Mouse (Mus musculus) erythroblast, embryonic 14.5 days (primary cell): ENCODE data around the gene Slc4a1. TPM values are rescaled to one million over a fixed set of nuclear protein-coding genes. Genes with fewer than 3 reads are reported as not detected.

Experiments used
- H3K27me3 ChIP-seq: 2 replicates; pipeline ENCODE4 v1.6.1; 2012; ENCODE audit warnings: inconsistent platforms; ENCODE audit not compliant: control insufficient read depth
- H3K36me3 ChIP-seq: 2 replicates; pipeline ENCODE4 v1.6.1; 2012; ENCODE audit warnings: mild to moderate bottlenecking, inconsistent platforms; ENCODE audit not compliant: control insufficient read depth
- H3K4me1 ChIP-seq: 2 replicates; pipeline ENCODE4 v1.6.1; 2012; ENCODE audit warnings: inconsistent platforms; ENCODE audit not compliant: control insufficient read depth
- H3K4me3 ChIP-seq: replicated peaks from 2 replicates; pipeline ENCODE3; 2012; ENCODE audit warnings: moderate library complexity, mild to moderate bottlenecking, inconsistent platforms
- H3K9me3 ChIP-seq: 2 replicates; pipeline ENCODE4 v1.6.1; 2012; ENCODE audit warnings: low read length, inconsistent platforms, mixed read lengths; ENCODE audit not compliant: control insufficient read depth
- GATA1 ChIP-seq: IDR thresholded peaks from 2 replicates; pipeline ENCODE4 v1.6.1; 2012; ENCODE audit warnings: low read length, inconsistent platforms, mixed read lengths
- TAL1 ChIP-seq: IDR thresholded peaks from 3 replicates; pipeline ENCODE4 v1.6.1; 2012; ENCODE audit warnings: low read length, inconsistent platforms, mixed read lengths
- polyA plus RNA-seq: library from polyadenylated mRNA; stranded (reverse); fragments of >175 nt; gene quantifications from 2 replicates; pipeline ENCODE4 v1.2.3, GENCODE M21; 2012

Slc4a1 gene
- polyA plus RNA-seq, 1 experiment, result 575 TPM

- TF ChIP-seq GATA1 (no peak), TAL1 (no peak)
- Histone ChIP-seq H3K4me3 (peak overlapping the region; percentile 3), H3K36me3 (peaks cover 58% of the 10 kb centered on the region), H3K9me3 (no peaks in the 10 kb centered on the region), H3K27me3 (peaks cover 10% of the 10 kb centered on the region), H3K4me1 (peaks cover 87% of the 10 kb centered on the region)
Measured at GRCm38 (mm10) chr11:102369263-102369662, 3.3 kb upstream of the Slc4a1 start.

- Histone ChIP-seq H3K4me1 (peaks cover 78% of the 10 kb centered on the region), H3K4me3 (peak overlapping the region; percentile 34), H3K27me3 (peaks cover 10% of the 10 kb centered on the region), H3K36me3 (peaks cover 61% of the 10 kb centered on the region), H3K9me3 (no peaks in the 10 kb centered on the region)
- TF ChIP-seq GATA1, result no peak
- no peak for TF ChIP-seq TAL1
Measured at GRCm38 (mm10) chr11:102368347-102368746, 2.3 kb upstream of the Slc4a1 start.

GRCm38 (mm10) chr11:102367504-102368280 lies 1.7 kb upstream of the Slc4a1 start:
- Histone ChIP-seq H3K4me1 (peaks cover 74% of the 10 kb centered on the region), H3K27me3 (peaks cover 9% of the 10 kb centered on the region), H3K9me3 (no peaks in the 10 kb centered on the region), H3K36me3 (peaks cover 63% of the 10 kb centered on the region), H3K4me3 (peak overlapping the region; percentile 14)
- TF ChIP-seq TAL1 (no peak), GATA1 (no peak)

GRCm38 (mm10) chr11:102365699-102366098 lies 304 bp downstream of the Slc4a1 start:
- Histone ChIP-seq H3K9me3 (peaks cover 3% of the 10 kb centered on the region; the same call in 1 of the 2 replicates), H3K4me3 (peak overlapping the region; percentile 75), H3K27me3 (peaks cover 15% of the 10 kb centered on the region), H3K36me3 (peaks cover 70% of the 10 kb centered on the region), H3K4me1 (peaks cover 76% of the 10 kb centered on the region)
- no peak for TF ChIP-seq TAL1
- no peak for TF ChIP-seq GATA1

GRCm38 (mm10) chr11:102364570-102365371 lies 1.2 kb downstream of the Slc4a1 start:
- Histone ChIP-seq H3K27me3 (peaks cover 15% of the 10 kb centered on the region), H3K4me3 (peak overlapping the region; percentile 75), H3K9me3 (peaks cover 3% of the 10 kb centered on the region; the same call in 1 of the 2 replicates), H3K4me1 (peaks cover 76% of the 10 kb centered on the region), H3K36me3 (peaks cover 74% of the 10 kb centered on the region)
- TF ChIP-seq TAL1 (peak; percentile 76), GATA1 (peak; percentile 89)

GRCm38 (mm10) chr11:102363623-102364022 lies 2.4 kb downstream of the Slc4a1 start:
- Histone ChIP-seq H3K36me3 (peaks cover 78% of the 10 kb centered on the region), H3K9me3 (peaks cover 3% of the 10 kb centered on the region; the same call in 1 of the 2 replicates), H3K4me3 (peak overlapping the region; percentile 75), H3K27me3 (peaks cover 21% of the 10 kb centered on the region), H3K4me1 (peaks cover 76% of the 10 kb centered on the region)
- TF ChIP-seq GATA1 (peak; percentile 99), TAL1 (peak; percentile 97)

GRCm38 (mm10) chr11:102361776-102362495 lies 4.1 kb downstream of the Slc4a1 start:
- TF ChIP-seq GATA1, result no peak
- no peak for TF ChIP-seq TAL1
- Histone ChIP-seq H3K36me3 (peaks cover 88% of the 10 kb centered on the region), H3K4me1 (peaks cover 77% of the 10 kb centered on the region), H3K9me3 (peaks cover 3% of the 10 kb centered on the region; the same call in 1 of the 2 replicates), H3K4me3 (peak overlapping the region; percentile 75), H3K27me3 (peaks cover 26% of the 10 kb centered on the region)

- TF ChIP-seq TAL1 (no peak), GATA1 (no peak)
- Histone ChIP-seq H3K4me3 (peak overlapping the region; percentile 75), H3K36me3 (peaks cover 100% of the 10 kb centered on the region), H3K4me1 (peaks cover 91% of the 10 kb centered on the region), H3K27me3 (peaks cover 30% of the 10 kb centered on the region), H3K9me3 (peaks cover 3% of the 10 kb centered on the region; the same call in 1 of the 2 replicates)
Measured at GRCm38 (mm10) chr11:102358365-102358764, 7.6 kb downstream of the Slc4a1 start.
